Mouse (Mus musculus): ENCODE results near the gene Prdm11. TPM values are rescaled to one million over a fixed set of nuclear protein-coding genes. Genes with fewer than 3 reads are reported as not detected.

The Prdm11 gene
- total RNA-seq, 2 experiments from 2014 or later, result 1.2 to 1.3 TPM

- peak; percentile 95 for DNase-seq
Observed at GRCm38 (mm10) chr2:93045129-93045817, 694 bp downstream of the Prdm11 start.

- no peak for DNase-seq
Observed at GRCm38 (mm10) chr2:93043449-93044157, 2.4 kb downstream of the Prdm11 start.

- no peak for DNase-seq
Observed at GRCm38 (mm10) chr2:93041470-93041869, 4.5 kb downstream of the Prdm11 start.

- DNase-seq, result no peak
Observed at GRCm38 (mm10) chr2:93040841-93041240, 5.1 kb downstream of the Prdm11 start.

- no peak for DNase-seq
Observed at GRCm38 (mm10) chr2:93039706-93040105, 6.3 kb downstream of the Prdm11 start.

GRCm38 (mm10) chr2:93039043-93039442 is 6.9 kb downstream of the Prdm11 start:
- no peak for DNase-seq

GRCm38 (mm10) chr2:93035631-93036030 is 10.3 kb downstream of the Prdm11 start:
- no peak for DNase-seq

- DNase-seq, result peak; percentile 80
Observed at GRCm38 (mm10) chr2:93032651-93033050, 13.3 kb downstream of the Prdm11 start.

GRCm38 (mm10) chr2:93032049-93032448 is 13.9 kb downstream of the Prdm11 start:
- peak; percentile 48 for DNase-seq

GRCm38 (mm10) chr2:93031021-93031420 is 14.9 kb downstream of the Prdm11 start:
- no peak for DNase-seq

GRCm38 (mm10) chr2:93030101-93030500 is 15.9 kb downstream of the Prdm11 start:
- DNase-seq, result no peak

- DNase-seq, result no peak
Observed at GRCm38 (mm10) chr2:93029267-93030060, 16.5 kb downstream of the Prdm11 start.

GRCm38 (mm10) chr2:93028865-93029264 is 17.1 kb downstream of the Prdm11 start:
- no peak for DNase-seq

- DNase-seq, result no peak
Observed at GRCm38 (mm10) chr2:93027713-93028112, 18.3 kb downstream of the Prdm11 start.

GRCm38 (mm10) chr2:93024431-93024830 is 21.5 kb downstream of the Prdm11 start:
- DNase-seq, result no peak

GRCm38 (mm10) chr2:93018854-93019253 is 27.1 kb downstream of the Prdm11 start:
- no peak for DNase-seq

- DNase-seq, result no peak
Observed at GRCm38 (mm10) chr2:93017151-93017550, 28.8 kb downstream of the Prdm11 start.

GRCm38 (mm10) chr2:93015041-93015440 is 30.9 kb downstream of the Prdm11 start:
- DNase-seq, result no peak

- DNase-seq, result no peak
Observed at GRCm38 (mm10) chr2:93014093-93014937, 31.7 kb downstream of the Prdm11 start.

GRCm38 (mm10) chr2:93013415-93014092 is 32.4 kb downstream of the Prdm11 start:
- no peak for DNase-seq

GRCm38 (mm10) chr2:93012976-93013375 is 33.0 kb downstream of the Prdm11 start:
- no peak for DNase-seq
